Mouse (Mus musculus) CD4-positive, CD25-positive, alpha-beta regulatory T cell, adult 2 months (primary cell): ENCODE data around the gene Tsc22d2.

Experiments used
- DNase-seq: peaks from one replicate; pipeline ENCODE4 v3.0.0-alpha.2; 2012; ENCODE audit warnings: low read depth, low spot score

Tsc22d2 gene

GRCm38 (mm10) chr3:58513483-58513882, 99.0 kb downstream of the Tsc22d2 start:
- DNase-seq = peak; percentile 49

GRCm38 (mm10) chr3:58515947-58516601, 101.6 kb downstream of the Tsc22d2 start:
- DNase-seq = no peak
